Mouse (Mus musculus) kidney, postnatal 0 days (tissue): Measurements from ENCODE around the gene Traf3ip1. TPM values are rescaled to one million over a fixed set of nuclear protein-coding genes. Genes with fewer than 3 reads are reported as not detected.

ENCODE experiments used
- ATAC-seq: fragments of 200-750 bp; cut with Nextera tagmentation; replicated peaks from 2 replicates; pipeline ENCODE4 v1.8.0; 2017; ENCODE audit warnings: low read depth, moderate number of reproducible peaks, moderate TSS enrichment, moderate library complexity; ENCODE audit not compliant: low FRiP score
- DNase-seq: peaks from one replicate; pipeline ENCODE4 v3.0.0-alpha.2; 2016; ENCODE audit warnings: low spot score
- H3K27ac ChIP-seq: fragments of 300-500 bp; sonication (generic); 2 replicates; pipeline ENCODE4 v1.5.1; 2014; ENCODE audit warnings: mild to moderate bottlenecking
- H3K27me3 ChIP-seq: fragments of 300-500 bp; sonication (generic); 2 replicates; pipeline ENCODE4 v1.6.1; 2014; ENCODE audit warnings: low read length, mixed read lengths; ENCODE audit not compliant: insufficient read depth
- H3K36me3 ChIP-seq: fragments of 300-500 bp; sonication (generic); 2 replicates; pipeline ENCODE4 v1.6.1; 2014; ENCODE audit warnings: low read length, mixed read lengths; ENCODE audit not compliant: insufficient read depth
- H3K4me1 ChIP-seq: fragments of 300-500 bp; sonication (generic); replicated peaks from 2 replicates; pipeline ENCODE4 v1.6.1; 2014; ENCODE audit warnings: antibody characterized with exemption, low read length, mixed read lengths; ENCODE audit not compliant: insufficient read depth
- H3K4me2 ChIP-seq: fragments of 300-500 bp; sonication (generic); 2 replicates; pipeline ENCODE4 v1.6.1; 2014; ENCODE audit warnings: mild to moderate bottlenecking, low read length, moderate library complexity, mixed read lengths
- H3K4me3 ChIP-seq: fragments of 300-500 bp; sonication (generic); replicated peaks from 2 replicates; pipeline ENCODE4 v1.5.1; 2014; ENCODE audit warnings: low read depth, low read length
- H3K9ac ChIP-seq: fragments of 300-500 bp; sonication (generic); 2 replicates; pipeline ENCODE4 v1.6.1; 2014; ENCODE audit warnings: low read depth, low read length
- H3K9me3 ChIP-seq: fragments of 300-500 bp; sonication (generic); replicated peaks from 2 replicates; pipeline ENCODE4 v1.6.1; 2016; ENCODE audit warnings: low read length, inconsistent platforms, mixed read lengths
- CTCF ChIP-seq: IDR thresholded peaks from 2 replicates; pipeline ENCODE4 v1.5.1; 2016; ENCODE audit warnings: antibody characterized with exemption, low read depth, mild to moderate bottlenecking, moderate library complexity
- WGBS: fragments of 180-500 bp; shearing (Covaris S2); extraction: QIAGEN DNeasy Blood & Tissue Kit; methylation state at CpG from one replicate; pipeline ENCODE4 v1.1.7; 2014; 5-methylcytosine and 5-hydroxymethylcytosine counted together
- polyA plus RNA-seq: library from polyadenylated mRNA; unstranded; fragments of >200 nt; fragmentation: Nextera tagmentation; extraction: Ambion mirVana; gene quantifications from 2 replicates; pipeline ENCODE4 v1.2.1, GENCODE M21; 2015

Gene Traf3ip1
- 6.3 and 6.5 TPM in 2 replicates for polyA plus RNA-seq

DNA sequence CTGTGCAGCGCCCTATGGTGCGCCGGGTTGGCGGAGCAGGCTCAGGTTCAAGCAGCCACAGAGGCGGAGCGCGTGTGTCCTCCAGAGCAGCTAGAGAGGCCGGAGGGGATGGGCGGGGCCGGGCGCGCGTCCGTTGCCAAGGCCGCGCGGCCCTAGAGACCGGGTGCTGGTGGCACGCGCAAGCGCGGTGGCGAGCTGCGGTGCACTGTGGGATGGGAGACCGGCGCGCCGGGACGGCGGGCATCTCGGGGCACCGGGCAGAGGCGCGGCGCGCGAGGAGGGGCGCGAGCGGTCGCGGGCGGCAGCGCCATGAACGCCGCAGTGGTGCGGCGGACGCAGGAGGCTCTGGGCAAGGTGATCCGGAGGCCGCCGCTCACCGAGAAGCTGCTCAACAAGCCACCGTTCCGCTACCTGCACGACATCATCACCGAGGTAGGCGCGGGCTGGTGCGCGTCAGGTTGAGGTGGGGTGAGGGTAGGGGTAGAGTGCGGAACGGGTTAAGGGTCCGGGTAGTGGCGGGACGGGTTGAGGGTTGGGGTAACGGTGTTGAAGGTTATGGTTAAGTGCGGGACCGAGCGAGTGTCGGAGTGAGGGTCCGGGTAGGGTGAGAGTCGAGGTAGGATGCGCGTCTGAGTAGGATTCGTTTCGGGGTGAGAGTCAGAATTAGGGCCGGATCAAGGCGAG, at the start of gene Traf3ip1:
TSS of gene Traf3ip1 (plus strand) at position 191 of the 684 bp plus-strand sequence.
- no peak within 1 kb of the TSS for H3K27ac ChIP-seq
- H3K4me2 ChIP-seq: peak within 1 kb of the TSS; percentile 86
- no peak for TF ChIP-seq CTCF
- H3K9ac ChIP-seq: peak within 1 kb of the TSS; percentile 63
- H3K4me1 ChIP-seq: peaks cover 8% of the 10 kb centered on the region
- DNase-seq (peak; percentile 95), ATAC-seq (peak; percentile 96)
- H3K36me3 ChIP-seq: no peaks in the 10 kb centered on the region
- H3K27me3 ChIP-seq: no peaks in the 10 kb centered on the region
- under 1% methylated on average over 79 of the region's 79 CpGs for WGBS
- no peaks in the 10 kb centered on the region for H3K9me3 ChIP-seq
- H3K4me3 ChIP-seq: peak within 1 kb of the TSS; percentile 80

DNA sequence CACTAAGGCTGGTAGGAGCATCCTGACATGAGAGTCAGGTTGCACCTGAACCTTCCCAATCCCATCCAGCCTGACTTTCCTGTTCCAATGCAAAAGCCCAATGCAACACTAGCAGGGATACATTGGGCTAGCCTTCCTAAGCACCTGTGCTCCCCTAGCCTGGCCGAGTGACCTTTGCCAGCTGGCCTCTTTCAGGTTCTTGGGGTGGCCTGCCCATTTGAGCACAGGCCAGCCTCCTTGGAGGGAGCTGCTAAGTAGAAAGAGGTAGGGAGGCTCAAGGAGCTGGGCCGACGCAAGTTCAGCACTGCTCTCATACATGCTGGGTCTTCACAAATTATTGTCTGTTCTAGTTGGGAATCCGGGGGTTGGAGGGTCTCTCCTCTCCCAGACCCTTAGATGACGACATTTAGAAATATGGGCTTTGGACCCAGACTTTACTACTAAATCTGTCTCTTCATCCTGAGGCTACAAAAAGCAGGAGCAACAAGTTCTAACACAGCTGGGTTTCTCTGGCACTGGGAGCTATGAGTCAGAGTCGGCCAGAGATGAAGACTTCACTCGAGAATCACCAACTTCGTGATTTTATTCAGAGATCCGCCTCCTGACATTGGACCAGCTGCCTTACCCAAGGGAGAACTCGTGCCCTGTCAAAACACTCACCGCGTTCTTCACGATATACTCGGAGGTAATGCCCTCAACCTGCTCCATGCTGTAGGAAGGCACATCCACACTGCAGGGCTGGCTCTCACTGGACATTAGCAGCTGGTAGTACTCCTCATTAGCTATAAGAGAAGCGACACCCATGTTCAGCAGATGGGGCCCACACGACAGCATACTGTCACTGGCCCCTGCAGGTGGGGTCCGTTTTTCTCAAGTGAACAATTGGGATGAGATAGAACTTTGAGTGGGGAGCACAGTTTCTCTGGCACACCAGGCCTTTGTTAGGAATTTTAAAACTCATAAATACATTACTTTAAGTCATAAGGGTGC, 49.3 kb upstream of the Traf3ip1 start:
- Histone ChIP-seq H3K4me2 (no peak overlapping the region), H3K9ac (no peak overlapping the region), H3K27me3 (no peaks in the 10 kb centered on the region), H3K9me3 (no peaks in the 10 kb centered on the region), H3K4me3 (no peak overlapping the region), H3K36me3 (peaks cover 17% of the 10 kb centered on the region; the same call in 1 of the 2 replicates), H3K4me1 (0 out of 2 replicates have a peak, but pooled peaks cover 3% of the 10 kb centered on the region), H3K27ac (peak overlapping the region; percentile 77)
- WGBS: 84% methylated on average over 17 of the region's 17 CpGs
- DNase-seq (no peak), ATAC-seq (no peak)
- TF ChIP-seq CTCF: no peak

DNA sequence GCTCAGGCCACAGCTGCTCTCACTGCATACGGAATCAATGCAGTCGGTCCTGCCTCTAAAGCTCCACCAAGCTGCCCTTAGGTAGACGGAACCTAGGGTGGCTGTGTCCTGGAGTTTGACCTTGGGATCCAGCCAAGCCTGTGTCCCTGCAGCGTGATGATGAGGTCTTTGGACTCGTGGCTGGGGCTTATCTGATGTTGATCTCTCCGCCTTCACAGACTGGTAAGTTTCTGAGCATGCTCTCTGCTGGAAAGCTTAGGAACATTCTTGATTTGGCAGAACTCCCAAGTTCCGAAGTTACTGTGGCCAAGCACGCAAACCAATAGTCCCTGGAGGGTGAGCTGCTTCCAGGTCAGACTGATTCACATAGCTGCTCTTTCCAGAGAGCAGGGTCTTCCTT, 48.4 kb upstream of the Traf3ip1 start:
- no peak overlapping the region for H3K4me2 ChIP-seq
- WGBS: 32% methylated on average over 8 of the region's 8 CpGs
- peak overlapping the region; percentile 77 for H3K27ac ChIP-seq
- H3K4me1 ChIP-seq: peaks cover 3% of the 10 kb centered on the region
- TF ChIP-seq CTCF: no peak
- no peaks in the 10 kb centered on the region for H3K9me3 ChIP-seq
- H3K27me3 ChIP-seq: no peaks in the 10 kb centered on the region
- DNase-seq (peak; percentile 84), ATAC-seq (peak; percentile 72)
- peaks cover 19% of the 10 kb centered on the region; the same call in 1 of the 2 replicates for H3K36me3 ChIP-seq
- H3K4me3 ChIP-seq: no peak overlapping the region
- no peak overlapping the region for H3K9ac ChIP-seq

DNA sequence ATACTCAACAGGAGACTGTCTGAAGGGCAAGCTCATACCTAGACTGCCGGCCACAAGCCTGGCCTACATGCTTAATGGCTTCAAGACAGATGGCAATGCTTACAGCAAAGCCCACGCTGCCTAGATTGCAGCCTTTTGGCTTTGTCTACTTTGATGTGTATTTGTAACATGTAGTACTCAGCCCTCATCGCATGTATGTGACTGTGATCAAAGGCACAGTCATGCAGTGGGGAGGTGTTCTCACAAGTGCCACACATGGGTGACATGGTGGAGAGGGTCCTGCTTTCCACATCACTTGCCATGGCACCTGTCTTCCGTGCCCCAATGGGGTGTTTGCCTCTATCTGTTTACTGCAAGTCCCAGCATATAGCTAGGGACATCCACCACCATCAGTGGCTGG, 47.9 kb upstream of the Traf3ip1 start:
- H3K9me3 ChIP-seq: no peaks in the 10 kb centered on the region
- H3K27ac ChIP-seq: peak overlapping the region; percentile 72
- H3K9ac ChIP-seq: no peak overlapping the region
- 74% methylated on average over 4 of the region's 4 CpGs for WGBS
- no peaks in the 10 kb centered on the region for H3K27me3 ChIP-seq
- H3K4me3 ChIP-seq: no peak overlapping the region
- H3K4me1 ChIP-seq: peaks cover 8% of the 10 kb centered on the region
- H3K4me2 ChIP-seq: no peak overlapping the region
- H3K36me3 ChIP-seq: peaks cover 19% of the 10 kb centered on the region; the same call in 1 of the 2 replicates
- ATAC-seq (no peak; the same call in 1 of the 2 replicates), DNase-seq (no peak)
- TF ChIP-seq CTCF: no peak

DNA sequence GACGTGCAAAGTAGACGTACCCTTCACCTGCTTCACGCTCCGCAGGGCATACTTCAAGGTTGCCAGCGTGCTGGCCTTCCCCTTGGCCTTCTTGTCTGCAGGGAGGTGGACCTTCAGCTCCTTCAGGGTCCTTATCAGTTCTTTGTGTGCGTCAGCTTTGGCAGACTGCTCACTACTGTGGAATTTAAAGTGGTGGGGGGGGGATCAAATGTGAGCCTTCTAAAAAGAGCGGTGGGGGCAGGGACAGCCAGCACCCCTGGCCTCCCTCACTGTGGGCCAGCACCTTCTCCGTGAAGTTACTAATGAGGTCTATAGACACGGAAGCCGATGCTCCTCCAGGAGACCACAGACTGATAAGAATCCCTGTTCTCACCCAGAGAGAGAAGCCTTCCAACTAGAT, 45.8 kb upstream of the Traf3ip1 start:
- 75% methylated on average over 10 of the region's 10 CpGs for WGBS
- DNase-seq (no peak), ATAC-seq (no peak)
- Histone ChIP-seq H3K27me3 (no peaks in the 10 kb centered on the region), H3K36me3 (peaks cover 16% of the 10 kb centered on the region; the same call in 1 of the 2 replicates), H3K9me3 (no peaks in the 10 kb centered on the region), H3K9ac (no peak overlapping the region), H3K4me3 (no peak overlapping the region), H3K4me2 (no peak overlapping the region), H3K27ac (no peak overlapping the region), H3K4me1 (peaks cover 17% of the 10 kb centered on the region)
- no peak for TF ChIP-seq CTCF

DNA sequence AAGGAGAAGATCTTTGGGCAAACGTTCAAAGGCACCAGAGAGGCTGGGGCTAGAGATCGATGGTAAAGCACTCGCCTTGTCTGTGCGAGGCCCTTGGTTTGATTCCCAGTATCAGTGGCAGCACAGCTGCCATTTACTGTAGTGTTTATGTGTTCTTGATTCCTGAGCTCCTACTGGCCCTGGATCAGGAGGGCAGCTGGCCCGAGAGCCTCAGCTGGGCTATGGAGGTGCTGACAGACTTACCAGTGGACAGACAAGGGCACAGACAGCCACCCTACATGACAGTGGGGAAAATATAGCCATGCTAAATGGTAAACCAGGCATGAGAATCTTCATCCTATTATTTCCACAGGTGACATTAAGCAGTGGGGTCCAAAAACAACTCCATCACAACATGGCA, 43.6 kb upstream of the Traf3ip1 start:
- no peak overlapping the region for H3K27ac ChIP-seq
- WGBS: 74% methylated on average over 5 of the region's 5 CpGs

More for the DNA sequence above, 43.6 kb upstream of the Traf3ip1 start:
- no peak overlapping the region for H3K9ac ChIP-seq
- no peaks in the 10 kb centered on the region for H3K9me3 ChIP-seq
- peaks cover 38% of the 10 kb centered on the region for H3K4me1 ChIP-seq
- no peak for DNase-seq
- no peak overlapping the region for H3K4me2 ChIP-seq
- H3K4me3 ChIP-seq: no peak overlapping the region
- TF ChIP-seq CTCF: no peak
- H3K36me3 ChIP-seq: peaks cover 13% of the 10 kb centered on the region; the same call in 1 of the 2 replicates
- no peaks in the 10 kb centered on the region for H3K27me3 ChIP-seq
- no peak for ATAC-seq
